Comparison of ENCODE assay signal across 17 mouse cellular contexts in the genomic region with DNA sequence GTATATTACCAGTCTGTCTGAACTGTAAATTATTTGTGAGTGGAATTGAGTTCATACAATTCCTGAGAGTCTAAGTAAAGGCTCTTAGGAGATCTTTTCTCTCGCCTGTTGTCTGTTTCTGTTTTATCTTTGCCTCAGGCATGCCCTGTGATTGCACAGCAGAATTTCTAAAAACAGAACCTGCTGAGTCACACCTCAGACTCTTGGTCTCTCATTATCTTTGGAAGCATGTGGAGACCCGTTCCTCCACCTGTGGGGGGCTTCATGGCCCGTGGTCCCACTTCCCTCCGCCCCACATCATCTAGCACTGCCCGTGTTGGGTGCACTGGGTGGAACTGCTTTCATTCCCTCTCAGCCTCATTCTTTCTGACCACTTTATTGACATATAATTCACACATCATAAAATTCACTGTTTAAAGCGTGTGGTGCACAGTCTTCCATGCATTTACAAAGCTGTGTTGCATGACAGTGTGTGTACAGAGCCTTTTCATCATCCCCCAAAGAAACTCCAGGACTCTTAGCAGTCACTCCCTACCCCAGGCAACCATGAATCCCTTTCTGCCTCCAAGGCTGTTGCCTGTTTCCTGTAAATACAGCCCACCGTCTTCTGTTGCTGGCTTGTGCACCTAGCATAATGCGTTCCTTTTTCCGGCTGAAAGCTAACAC. TPM values are rescaled to one million over a fixed set of nuclear protein-coding genes. Genes with fewer than 3 reads are reported as not detected.
DNase-seq lines count a peak whose midpoint lies in the region; ATAC-seq and TF ChIP-seq lines count a peak whose summit lies in the region.
"Had no signal": no experiment of that assay in that cellular context is flagged by ENCODE, and none has a peak within 500 bp of the region (broad histone marks: within the 10 kb centered on the region; RNA-seq: fewer than 3 reads in every experiment).

No protein-coding gene starts in this region.

- no peak overlapping the region for H3K9ac ChIP-seq in heart, embryonic 12.5 days
- H3K9ac ChIP-seq in MEL (ENCODE audit: control insufficient read depth, low read depth, low read length, poor library complexity, severe bottlenecking) = no peak overlapping the region
- no peak overlapping the region for H3K9ac ChIP-seq in liver, embryonic 15.5 days
- H3K9ac ChIP-seq: hindbrain, embryonic 14.5 days; lung, embryonic 15.5 days; midbrain, embryonic 13.5 days had no signal

- H3K27ac ChIP-seq in heart, embryonic 12.5 days (ENCODE audit: poor library complexity, severe bottlenecking) = peak overlapping the region; percentile 72
- peak overlapping the region; percentile 51 for H3K27ac ChIP-seq in MEL (ENCODE audit: control insufficient read depth, low read depth, low read length)
- peak overlapping the region; percentile 77 for H3K27ac ChIP-seq in liver, embryonic 15.5 days (replicated peaks)
- H3K27ac ChIP-seq: hindbrain, embryonic 14.5 days; lung, embryonic 15.5 days; midbrain, embryonic 13.5 days; stomach, postnatal 0 days had no signal

- peaks cover 65% of the 10 kb centered on the region for H3K36me3 ChIP-seq in heart, embryonic 12.5 days
- peaks cover 21 to 36% of the 10 kb centered on the region in 2 experiments for H3K36me3 ChIP-seq in MEL (ENCODE audit: control insufficient read depth in 1 of 2, insufficient read depth in 2 of 2, low read length in 2 of 2)
- peaks cover 82% of the 10 kb centered on the region for H3K36me3 ChIP-seq in liver, embryonic 15.5 days (replicated peaks)

- DNase-seq in heart, adult 18-20 months = no peak
- peak; percentile 64 for DNase-seq in MEL (ENCODE audit: low read depth, low spot score)
- DNase-seq in adrenal gland, adult 8-10 months = no peak
- DNase-seq in cerebellum, adult 11 months = no peak
- DNase-seq in thymus, postnatal 14 days = no peak
- DNase-seq: cerebellum, postnatal 36 days; gastrocnemius, postnatal 25 days; kidney, adult 2 months; layer of hippocampus, adult 9-11 months had no signal

- H3K4me1 ChIP-seq in heart, embryonic 12.5 days (replicated peaks) = peaks cover 32% of the 10 kb centered on the region
- H3K4me1 ChIP-seq in MEL (ENCODE audit: control insufficient read depth in 1 of 2, insufficient read depth in 2 of 2, low read length in 2 of 2) = peaks cover 10 to 29% of the 10 kb centered on the region in 2 experiments
- H3K4me1 ChIP-seq in liver, embryonic 15.5 days (replicated peaks) = peaks cover 58% of the 10 kb centered on the region
- H3K4me1 ChIP-seq: lung, embryonic 15.5 days; midbrain, embryonic 13.5 days had no signal

- H3K9me3 ChIP-seq in heart, embryonic 12.5 days (replicated peaks) = no peaks in the 10 kb centered on the region
- no peaks in the 10 kb centered on the region for H3K9me3 ChIP-seq in MEL (replicated peaks; ENCODE audit: insufficient read depth, low read length)
- H3K9me3 ChIP-seq in liver, embryonic 15.5 days (replicated peaks) = no peaks in the 10 kb centered on the region
- H3K9me3 ChIP-seq: lung, embryonic 15.5 days; midbrain, embryonic 13.5 days had no signal

- ATAC-seq in heart, embryonic 12.5 days (ENCODE audit: insufficient number of reproducible peaks, low FRiP score) = peak; percentile 87
- ATAC-seq in erythroblast, adult 5-6 weeks (replicated peaks; ENCODE audit: low FRiP score, poor library complexity, severe bottlenecking) = peak; percentile 54
- peak; percentile 67 for ATAC-seq in liver, embryonic 15.5 days (ENCODE audit: insufficient read depth)
- ATAC-seq: CD4-positive, CD25-positive, alpha-beta regulatory T cell, adult 4 months; midbrain, embryonic 13.5 days had no signal

- H3K79me2 ChIP-seq in MEL (ENCODE audit: control insufficient read depth, insufficient read depth, low read length, poor library complexity) = no peaks in the 10 kb centered on the region

- H3K27me3 ChIP-seq in heart, embryonic 12.5 days (replicated peaks) = no peaks in the 10 kb centered on the region
- no peaks in the 10 kb centered on the region for H3K27me3 ChIP-seq in MEL (ENCODE audit: control insufficient read depth in 1 of 2, insufficient read depth in 2 of 2, low read length in 2 of 2)
- H3K27me3 ChIP-seq in liver, embryonic 15.5 days = no peaks in the 10 kb centered on the region
- H3K27me3 ChIP-seq: lung, embryonic 15.5 days; midbrain, embryonic 13.5 days had no signal

- peak overlapping the region; percentile 14 for H3K4me2 ChIP-seq in heart, embryonic 12.5 days
- H3K4me2 ChIP-seq in liver, embryonic 15.5 days = peak overlapping the region; percentile 11
- H3K4me2 ChIP-seq: hindbrain, embryonic 14.5 days; lung, embryonic 15.5 days; midbrain, embryonic 13.5 days had no signal

- TF ChIP-seq CTCF in MEL (IDR thresholded peaks at IDR 0.05 in 2 of 3, conservative IDR thresholded peaks at IDR 0.05 in 1 of 3; ENCODE audit: control insufficient read depth in 1 of 3, insufficient read depth in 1 of 3, low read depth in 2 of 3, low read length in 3 of 3, poor library complexity in 1 of 3, severe bottlenecking in 1 of 3) = no peak

- TF ChIP-seq POLR2A in MEL (IDR thresholded peaks at IDR 0.05; ENCODE audit: control insufficient read depth in 1 of 2, insufficient read depth in 1 of 2, low read depth in 1 of 2, low read length in 2 of 2, poor library complexity in 1 of 2) = no peak

- TF ChIP-seq RAD21 in MEL (IDR thresholded peaks at IDR 0.05; ENCODE audit: low read depth, low read length) = no peak

- 55% methylated on average over 9 of the region's 9 CpGs for WGBS in heart, embryonic 12.5 days
- 44% methylated on average over 9 of the region's 9 CpGs for WGBS in liver, embryonic 15.5 days (ENCODE audit: insufficient replicate concordance)

- H3K4me3 ChIP-seq in heart, embryonic 12.5 days = no peak overlapping the region
- H3K4me3 ChIP-seq in MEL (ENCODE audit: control insufficient read depth in 1 of 2, insufficient read depth in 1 of 2, low read depth in 2 of 2, low read length in 2 of 2) = no peak overlapping the region
- no peak overlapping the region for H3K4me3 ChIP-seq in liver, embryonic 15.5 days (replicated peaks)
- H3K4me3 ChIP-seq: lung, embryonic 15.5 days; midbrain, embryonic 13.5 days had no signal

- peak; percentile 77 to 83 for TF ChIP-seq EP300 in MEL (IDR thresholded peaks at IDR 0.05; ENCODE audit: low read depth in 1 of 2, low read length in 2 of 2)

TF ChIP-seq in MEL, 35 proteins besides CTCF, POLR2A, EP300 and RAD21 (continues in another document):
- TF ChIP-seq TCF12 (IDR thresholded peaks at IDR 0.05; ENCODE audit: low read depth, low read length) (peak; percentile 77), POLR2AphosphoS2 (IDR thresholded peaks at IDR 0.05; ENCODE audit: low read length) (no peak), POLR2AphosphoS5 (IDR thresholded peaks at IDR 0.05; ENCODE audit: borderline replicate concordance, low read depth, low read length) (no peak), RCOR1 (IDR thresholded peaks at IDR 0.05; ENCODE audit: low read depth, low read length) (peak; percentile 74), MAX (IDR thresholded peaks at IDR 0.05; ENCODE audit: low read length) (peak; percentile 53; the same call in 1 of the 2 replicates), ETS1 (IDR thresholded peaks at IDR 0.05; ENCODE audit: low read depth, low read length) (peak; percentile 82), CHD2 (IDR thresholded peaks at IDR 0.05; ENCODE audit: low read length) (no peak), UBTF (IDR thresholded peaks at IDR 0.05; ENCODE audit: borderline replicate concordance, insufficient read depth, low read depth, low read length) (no peak), MYB (IDR thresholded peaks at IDR 0.05; ENCODE audit: low read depth, low read length) (no peak), MAZ (IDR thresholded peaks at IDR 0.05; ENCODE audit: low read depth, low read length) (0 out of 2 replicates have a peak, but pooled peaks have one; percentile 38), USF1 (IDR thresholded peaks at IDR 0.05; ENCODE audit: low read depth, low read length) (0 out of 2 replicates have a peak, but pooled peaks have one; percentile 23), E2F4 (IDR thresholded peaks at IDR 0.05; ENCODE audit: borderline replicate concordance, low read depth, low read length) (no peak), GATA1 (IDR thresholded peaks at IDR 0.05; ENCODE audit: low read depth, low read length) (peak; percentile 73), BHLHE40 (IDR thresholded peaks at IDR 0.05; ENCODE audit: borderline replicate concordance, low read depth, low read length) (peak; percentile 77), NRF1 (IDR thresholded peaks at IDR 0.05; ENCODE audit: insufficient read depth, low read depth, low read length, poor library complexity, severe bottlenecking) (0 out of 2 replicates have a peak, but pooled peaks have one; percentile 19), KAT2A (conservative IDR thresholded peaks at IDR 0.05; ENCODE audit: low read depth, low read length) (no peak), MXI1 (IDR thresholded peaks at IDR 0.05; ENCODE audit: low read depth, low read length) (peak; percentile 69), HCFC1 (IDR thresholded peaks at IDR 0.05; ENCODE audit: low read depth, low read length) (no peak), MAFK (IDR thresholded peaks at IDR 0.05; ENCODE audit: borderline replicate concordance, low read depth, low read length) (peak; percentile 78), ELF1 (IDR thresholded peaks at IDR 0.05; ENCODE audit: low read depth, low read length) (no peak), ZNF384 (IDR thresholded peaks at IDR 0.05; ENCODE audit: low read depth, low read length) (no peak), ZMIZ1 (IDR thresholded peaks at IDR 0.05; ENCODE audit: low read depth, low read length) (no peak), MEF2A (IDR thresholded peaks at IDR 0.05; ENCODE audit: extremely low read depth, insufficient replicate concordance, low read depth, low read length, poor library complexity, severe bottlenecking) (peak; percentile 90; the same call in 1 of the 2 replicates), CHD1 (IDR thresholded peaks at IDR 0.05; ENCODE audit: low read depth, low read length) (no peak), ZC3H11A (IDR thresholded peaks at IDR 0.05; ENCODE audit: low read depth, low read length) (no peak), NELFE (IDR thresholded peaks at IDR 0.05; ENCODE audit: low read depth, low read length) (no peak)

RNA-seq across cellular contexts. Expression of a gene that starts 37.6 kb away (rescaled TPM):
- 68.1 and 68.8 TPM in 2 replicates for polyA plus RNA-seq in heart, embryonic 12.5 days (2016; fragmentation: Nextera tagmentation; extraction: Ambion mirVana)
- total RNA-seq in heart, adult 18-20 months (2021) = 10 to 100 TPM; 62.4 to 70.3 TPM
- 20.1 and 24.4 TPM in 2 replicates for total RNA-seq in MEL (2012; rRNA removed)
- polyA plus RNA-seq in MEL (2012; ENCODE audit: insufficient read depth in 1 of 2, insufficient read length in 2 of 2, low read depth in 1 of 2, low replicate concordance in 2 of 2, missing spikeins in 1 of 2) = 10 to 100 TPM in 1 of 2 experiments, not detected in 1; 51.8 TPM
- 679 and 733 TPM in 2 replicates for total RNA-seq in erythroblast, adult 5-6 weeks (2015; ENCODE audit: low replicate concordance)
- total RNA-seq in erythroblast, adult 5-6 weeks (2017; ENCODE audit: low replicate concordance) = 965 and 998 TPM in 2 replicates
- polyA plus RNA-seq in liver, embryonic 15.5 days (2015; fragmentation: Nextera tagmentation; extraction: Ambion mirVana) = 185 and 213 TPM in 2 replicates
- 100 to 1,000 TPM; 106 to 366 (median 212) TPM for total RNA-seq in adrenal gland, adult 8-10 months (2022)
